Mouse (Mus musculus): Measurements from ENCODE around the gene Kbtbd12.

Gene Kbtbd12

DNA sequence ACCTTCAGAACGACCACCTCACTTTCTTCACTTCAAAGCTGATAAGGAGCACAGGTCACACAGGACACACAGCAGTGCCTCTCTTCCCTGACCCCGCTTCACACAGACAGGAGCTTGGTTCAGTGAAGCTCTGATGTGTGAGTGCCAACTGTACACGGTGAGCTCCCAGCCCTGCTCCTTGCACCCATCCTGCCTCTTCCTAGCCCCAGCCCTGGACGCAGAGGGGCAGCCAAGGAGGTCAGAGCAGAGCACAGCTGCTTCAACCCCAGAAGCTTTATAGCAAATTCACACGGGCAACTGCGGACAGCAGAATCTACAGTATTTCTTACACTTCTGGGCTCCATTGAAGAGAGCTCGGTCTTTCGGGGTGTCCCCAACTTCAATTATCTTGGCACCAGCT lies 123.8 kb downstream of the Kbtbd12 start:
- in situ Hi-C loops (cut with MboI; ENCODE audit: unreplicated experiment in 2 of 2) = no loop called here

DNA sequence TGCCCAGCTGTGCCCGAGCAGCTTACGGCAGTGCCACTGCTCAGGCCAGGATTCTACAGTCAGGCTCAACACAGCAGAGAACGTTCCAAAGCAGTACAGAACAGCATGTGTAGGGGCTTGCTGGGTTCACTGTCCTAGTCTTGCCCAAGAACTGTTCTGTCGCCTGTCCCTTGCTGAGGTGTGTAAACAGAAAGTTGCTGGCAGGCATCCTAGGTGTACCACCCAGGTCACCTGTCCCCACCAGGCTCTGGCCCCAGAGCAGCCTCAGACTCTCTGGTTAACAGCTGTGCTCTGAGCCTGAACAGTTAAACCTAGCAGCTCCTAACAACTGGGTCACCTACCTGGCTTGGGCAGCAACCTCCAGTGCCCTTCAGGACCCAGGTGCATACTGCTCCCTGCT lies 134.7 kb downstream of the Kbtbd12 start:
- in situ Hi-C loops (cut with MboI; ENCODE audit: unreplicated experiment in 2 of 2) = no loop called here

DNA sequence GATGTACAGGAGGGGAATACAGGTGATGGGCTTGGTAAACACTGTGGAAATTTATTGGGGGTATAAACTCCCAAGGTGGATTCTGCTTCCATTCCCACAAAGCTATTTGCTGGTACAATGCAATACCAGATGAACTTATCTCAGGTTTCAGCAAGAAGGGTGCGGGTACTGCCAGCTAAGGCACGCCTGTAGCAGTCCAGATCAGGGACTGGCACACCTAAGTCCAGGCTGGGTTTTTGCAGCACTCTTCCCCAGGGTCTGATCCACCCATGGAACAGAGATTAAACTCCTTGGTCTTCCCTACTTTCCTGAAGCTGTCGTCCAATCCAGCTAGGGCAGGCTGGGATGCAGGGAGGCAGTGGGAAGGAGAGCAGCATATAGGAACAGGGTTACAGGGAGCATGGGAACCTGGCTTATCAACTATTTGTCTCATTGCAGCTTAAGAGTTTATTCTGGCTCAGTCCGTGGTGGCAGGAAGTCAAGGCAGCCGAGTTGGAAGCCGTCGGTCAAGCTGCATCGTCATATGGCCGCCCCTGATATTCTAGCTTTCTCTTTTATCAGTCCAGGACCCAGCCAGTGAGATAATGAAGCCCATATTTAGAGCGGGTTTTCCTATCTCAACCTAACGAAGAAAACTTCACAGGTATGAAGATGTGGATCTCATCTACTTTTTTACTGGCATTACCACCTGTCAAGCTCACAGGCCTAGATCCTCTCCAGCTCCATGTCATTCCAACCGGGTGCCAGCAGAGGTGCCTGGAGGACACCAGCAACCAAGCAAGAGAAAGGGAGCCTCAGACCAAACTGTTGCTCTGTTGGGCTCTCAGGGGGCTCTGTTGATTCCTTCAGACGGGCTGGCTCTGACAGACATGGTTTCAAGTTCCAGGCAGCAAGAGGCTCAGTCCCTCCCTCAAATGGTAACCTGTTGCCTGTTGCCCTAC lies 135.4 kb downstream of the Kbtbd12 start:
- in situ Hi-C loops (cut with MboI; ENCODE audit: unreplicated experiment in 2 of 2) = no loop called here

DNA sequence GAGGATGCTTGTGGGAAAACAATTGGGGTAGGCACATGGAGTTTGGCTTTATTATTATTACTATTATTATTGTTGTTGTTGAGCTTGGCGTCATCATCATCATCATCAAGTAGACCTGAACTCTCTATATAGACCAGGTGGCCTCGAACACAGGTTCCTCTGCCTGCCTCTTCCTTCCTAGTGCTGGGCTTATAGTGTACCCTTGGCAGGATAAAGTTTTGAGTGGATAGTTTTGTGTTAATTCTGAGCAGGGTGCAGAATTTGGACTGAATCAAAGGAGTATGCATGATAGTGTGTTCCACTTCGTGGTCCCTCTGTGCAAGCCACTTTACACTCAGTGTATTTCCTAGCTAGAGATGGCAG lies 137.4 kb downstream of the Kbtbd12 start:
- in situ Hi-C loops (cut with MboI; ENCODE audit: unreplicated experiment in 2 of 2) = no loop called here

DNA sequence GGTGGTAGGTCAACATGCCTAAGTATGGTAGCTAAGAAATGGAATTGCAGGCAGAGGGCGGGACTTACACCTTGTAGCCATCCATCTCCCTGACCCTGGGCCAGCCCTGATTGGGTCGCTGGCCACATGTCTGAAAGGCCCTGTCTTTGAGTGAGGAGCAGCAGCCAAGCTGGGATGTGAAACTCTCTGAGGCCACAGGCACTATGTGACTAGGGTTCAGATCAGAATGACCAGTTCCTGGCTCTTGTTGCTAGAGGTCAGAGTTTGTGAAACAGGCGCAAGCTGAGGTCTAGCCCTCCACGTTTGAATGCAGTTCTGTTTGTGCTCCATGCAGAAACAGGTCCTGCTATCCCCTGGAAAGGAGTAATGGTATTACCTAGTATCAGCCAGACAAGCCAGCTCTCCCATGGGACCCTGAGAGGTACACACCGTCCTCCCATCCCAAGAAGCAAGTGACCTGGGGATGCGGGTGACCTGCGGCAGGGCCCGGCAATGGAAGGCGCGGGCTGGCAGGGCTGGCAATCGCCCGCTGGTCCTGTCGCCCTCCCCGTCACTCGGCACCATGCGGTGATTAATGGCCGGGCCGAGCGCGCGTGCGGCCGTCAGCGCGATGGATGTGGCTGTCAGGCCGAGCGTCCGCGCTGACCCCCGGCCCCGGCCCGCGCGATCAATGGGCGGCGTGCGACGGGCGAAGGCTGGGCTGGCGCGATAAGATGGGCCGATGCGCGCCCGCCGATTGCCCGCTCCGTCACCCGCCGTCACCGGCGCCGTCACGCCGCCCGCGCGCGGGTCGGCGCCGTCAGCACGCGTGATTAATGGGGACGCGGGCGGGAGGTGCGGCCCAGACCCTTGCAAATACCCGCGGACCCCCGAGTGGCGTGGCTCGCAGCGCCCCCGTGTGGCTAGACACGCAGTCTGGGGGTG lies 138.0 kb downstream of the Kbtbd12 start:
- in situ Hi-C loops (cut with MboI; ENCODE audit: unreplicated experiment in 2 of 2) = loop anchor here in 1 of 2 experiments (25.0 kb wide), 1 partner anchor 387 kb away; no protein-coding TSS in a partner anchor
